Mouse (Mus musculus): ENCODE results near the gene Gm26602.
A peak's percentile ranks its signal among the peaks of the same experiment; 100 is the strongest.

Gene Gm26602

GRCm38 (mm10) chr10:79959847-79960601 is 49.4 kb downstream of the Gm26602 start, which contains the start of gene Wdr18:
Gene Wdr18, plus strand, starts transcription at chr10:79960152.
- DNase-seq (ENCODE audit: low spot score): peak; percentile 100

Measured in embryo, embryonic 10.5 days (tissue).